Mouse (Mus musculus) colon, adult 2 months (tissue): ENCODE data around the gene Prop1. TPM values are rescaled to one million over a fixed set of nuclear protein-coding genes. Genes with fewer than 3 reads are reported as not detected.

Experiments
- polyA plus RNA-seq: library from polyadenylated mRNA; depleted of rRNA; stranded (reverse); fragments of >200 nt; gene quantifications from 2 replicates; pipeline ENCODE4 v1.2.3, GENCODE M21; 2012; rRNA removed

Gene Prop1
- not detected in 2 replicates for polyA plus RNA-seq

DNA sequence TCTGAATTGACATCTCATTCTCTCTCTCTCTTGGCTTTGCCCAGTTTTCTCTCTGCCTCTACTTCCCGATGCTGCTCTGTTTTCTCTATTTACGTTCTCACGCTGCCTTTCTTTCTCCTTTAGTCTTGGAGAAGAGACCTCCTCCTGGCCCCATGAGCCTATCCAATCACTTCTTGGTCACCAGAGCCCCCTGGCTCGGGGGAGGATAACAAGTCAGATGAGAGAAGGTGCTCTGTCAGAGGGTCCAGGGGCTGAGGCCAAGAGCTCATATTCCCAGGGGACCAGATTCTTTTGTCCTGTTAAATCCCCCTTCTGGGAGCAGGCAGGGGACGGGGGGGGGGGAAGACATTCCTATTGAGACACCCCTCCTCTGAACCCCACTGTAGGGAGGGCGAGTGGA is at the start of gene Prop1:
Prop1 (minus strand) TSS at position 101 of the 400 bp plus-strand sequence.

DNA sequence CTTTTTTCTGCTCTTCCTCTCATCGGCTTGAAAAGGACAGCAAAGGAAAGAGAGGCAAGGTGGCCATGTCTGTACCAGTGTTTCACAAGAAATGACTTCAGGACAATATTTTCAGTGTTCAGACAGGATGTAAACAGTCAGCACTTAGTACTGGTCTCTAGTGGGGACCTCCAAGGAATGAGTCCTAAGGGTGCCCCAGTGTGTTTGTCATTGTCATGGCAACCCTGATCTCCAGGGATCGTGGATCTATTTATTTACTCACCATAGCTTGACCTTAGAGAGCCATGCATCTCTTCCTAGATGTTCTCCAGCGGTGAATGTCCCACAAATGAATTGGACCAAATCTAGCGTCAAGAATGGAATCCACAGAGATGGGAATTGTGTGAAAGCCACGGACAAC is 49.7 kb upstream of the Prop1 start, which contains the start of gene Olfr51:
Olfr51 (plus strand) TSS at position 301 of the 400 bp plus-strand sequence.

DNA sequence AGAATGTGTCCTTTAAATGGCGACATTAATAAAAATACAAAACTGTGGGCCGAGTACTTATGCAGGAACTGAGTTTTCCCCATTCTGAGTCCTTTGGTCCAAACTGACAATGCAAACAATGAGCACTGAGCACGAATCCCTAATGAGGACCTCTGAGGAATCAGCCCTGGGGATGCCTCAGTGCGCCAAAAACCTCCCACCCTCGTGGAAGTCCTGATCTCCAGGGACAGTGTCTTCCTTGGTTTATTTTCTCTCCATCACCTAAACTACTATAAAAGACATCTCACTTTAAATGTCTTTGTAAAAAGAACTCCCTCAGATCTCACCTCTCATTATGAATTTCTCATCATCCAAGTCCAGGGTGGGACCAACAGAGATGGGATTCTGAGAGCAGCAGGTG is 28.1 kb upstream of the Prop1 start, which contains the start of gene Olfr1377:
Olfr1377 (plus strand) TSS at position 301 of the 400 bp plus-strand sequence.

DNA sequence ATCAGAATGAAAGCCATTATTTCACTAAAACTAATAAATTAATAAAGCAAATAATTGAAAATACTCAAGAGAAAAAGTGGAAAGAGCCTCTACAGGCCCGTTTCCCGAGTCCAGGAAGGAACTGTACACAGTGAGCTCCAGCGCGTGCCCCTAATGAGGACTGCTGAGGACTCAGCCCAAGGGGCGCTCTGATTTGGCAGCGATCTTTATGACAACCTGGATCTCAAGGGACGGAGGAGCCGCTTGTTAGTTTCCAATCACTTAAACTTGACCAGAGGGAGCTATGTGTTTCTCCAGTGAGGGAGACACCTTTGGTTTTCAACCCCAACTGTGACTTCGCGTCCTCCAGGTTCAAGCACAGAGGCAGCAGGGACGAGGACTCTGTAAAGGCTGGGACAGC is 12.7 kb upstream of the Prop1 start, which contains the start of gene Olfr1378:
Olfr1378 (plus strand) TSS at position 301 of the 400 bp plus-strand sequence.

DNA sequence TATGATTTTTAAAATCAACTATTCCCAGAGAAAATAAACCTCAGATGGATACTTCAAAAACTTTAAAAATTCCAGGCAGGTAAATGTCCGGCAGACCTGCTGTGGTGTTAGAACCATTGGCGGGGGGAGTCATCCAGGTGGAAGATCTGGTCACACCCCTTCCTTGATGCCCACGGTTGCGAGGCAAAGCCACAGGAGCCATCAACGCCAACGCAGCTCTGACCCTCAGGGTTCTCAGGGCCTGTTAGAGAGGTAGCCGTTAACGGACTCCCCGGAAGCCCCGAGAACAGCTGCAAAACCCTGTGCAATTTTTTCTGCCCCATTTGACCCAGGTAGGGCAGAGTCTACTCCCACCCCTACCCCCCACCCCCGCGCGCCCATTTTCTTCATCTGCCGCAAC is 10.1 kb downstream of the Prop1 start, which contains the start of gene 4933414I15Rik:
4933414I15Rik (minus strand) TSS at position 260 of the 400 bp plus-strand sequence.

DNA sequence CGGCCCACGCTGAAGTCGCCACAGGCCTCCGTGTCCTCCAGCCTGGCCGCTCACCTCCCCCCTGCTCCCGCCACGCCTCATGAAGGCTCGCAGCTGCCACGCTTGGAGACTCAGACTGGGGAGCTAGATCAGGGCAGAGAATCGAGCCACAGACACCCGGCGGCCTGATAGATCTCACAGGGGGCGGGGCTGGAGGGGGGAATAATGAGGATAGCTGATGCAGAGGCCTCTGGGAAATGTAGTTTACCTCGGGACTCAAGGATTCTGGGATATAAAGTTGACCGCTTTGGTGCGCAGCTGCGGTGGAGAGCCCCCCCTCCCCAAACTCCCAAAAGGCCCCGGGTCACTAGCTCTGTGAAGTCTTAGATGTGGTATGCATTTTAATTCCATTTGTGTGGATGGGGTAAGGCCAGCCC is 22.1 kb downstream of the Prop1 start, which contains the start of gene Zfp354b:
Zfp354b (minus strand) TSS at position 183 of the 416 bp plus-strand sequence.

DNA sequence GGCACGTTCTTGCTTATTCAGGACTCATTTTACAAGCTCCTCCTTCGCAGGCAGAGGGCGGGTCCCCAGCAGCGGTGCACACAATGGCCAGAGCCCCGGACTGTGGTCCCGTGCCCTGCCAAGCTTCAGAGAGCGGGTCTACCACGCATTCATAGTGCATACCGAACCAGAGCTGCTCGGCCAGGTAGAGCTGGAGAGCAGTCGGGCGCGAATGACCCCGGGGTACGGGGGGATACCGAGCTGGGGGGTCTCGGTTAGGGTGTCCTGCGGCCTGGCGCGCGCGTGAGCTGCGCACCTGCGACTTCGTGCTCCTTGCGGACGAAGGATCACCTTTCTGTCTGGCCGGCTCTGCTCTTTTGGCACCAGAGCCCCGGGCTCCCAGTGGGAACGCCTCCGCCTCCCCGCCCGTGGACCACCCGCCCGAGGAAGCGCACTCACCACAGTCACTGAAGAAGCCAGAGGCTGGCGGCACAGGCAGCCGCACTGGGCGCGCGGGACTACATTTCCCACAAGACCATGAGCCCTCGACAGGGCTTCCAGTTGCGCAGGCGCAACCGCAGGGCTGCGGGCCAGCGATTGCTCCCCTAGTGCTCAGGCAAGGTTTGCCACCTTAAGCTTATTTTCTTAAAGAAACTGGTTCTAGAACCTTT is 37.8 kb downstream of the Prop1 start, which contains the start of gene Zfp2:
Zfp2 (minus strand) TSS at position 495 of the 650 bp plus-strand sequence.

Other genes with a start within 250 kb of the Prop1 start
- gene Zfp354c, start 126.0 kb downstream of the Prop1 start, polyA plus RNA-seq: 0.90 and 0.93 TPM in 2 replicates
- gene Zfp879, start 112.2 kb downstream of the Prop1 start, polyA plus RNA-seq: 0.19 and 0.21 TPM in 2 replicates
- 0.08 and 0.12 TPM in 2 replicates for gene Grm6, start 103.1 kb downstream of the Prop1 start, polyA plus RNA-seq
- 0.21 and 0.31 TPM in 2 replicates for gene Zfp454, start 66.1 kb downstream of the Prop1 start, polyA plus RNA-seq
- gene Zfp2, start 37.6 kb downstream of the Prop1 start, polyA plus RNA-seq: 0.44 and 0.60 TPM in 2 replicates
- gene Zfp354b, start 22.1 kb downstream of the Prop1 start, polyA plus RNA-seq: 0.08 and 0.10 TPM in 2 replicates
- gene 4933414I15Rik, start 10.0 kb downstream of the Prop1 start, polyA plus RNA-seq: not detected in 2 replicates
- not detected in 2 replicates for gene Olfr1378, start 12.8 kb upstream of the Prop1 start, polyA plus RNA-seq
- gene Olfr1377, start 28.2 kb upstream of the Prop1 start, polyA plus RNA-seq: not detected in 2 replicates
- not detected in 2 replicates for gene Olfr51, start 49.8 kb upstream of the Prop1 start, polyA plus RNA-seq
- not detected in 2 replicates for gene Olfr54, start 60.5 kb upstream of the Prop1 start, polyA plus RNA-seq
- gene Olfr1375, start 94.3 kb upstream of the Prop1 start, polyA plus RNA-seq: not detected in 2 replicates
- gene Zfp354a, start 105.5 kb upstream of the Prop1 start, polyA plus RNA-seq: 1.2 and 1.7 TPM in 2 replicates